Mouse (Mus musculus): ENCODE data around the gene Prkca. TPM values are rescaled to one million over a fixed set of nuclear protein-coding genes. Genes with fewer than 3 reads are reported as not detected.

Prkca gene
- polyA plus RNA-seq, 1 experiment = 16.8 TPM

GRCm38 (mm10) chr11:108197427-108198218, 146.1 kb downstream of the Prkca start:
- DNase-seq = no peak
- TF ChIP-seq CTCF (IDR thresholded peaks at IDR 0.05; ENCODE audit: borderline replicate concordance, insufficient read depth, low read depth, low read length) (no peak), POLR2A (IDR thresholded peaks at IDR 0.05; ENCODE audit: borderline replicate concordance, insufficient read depth, low read length) (no peak)
- Histone ChIP-seq H3K4me3 (replicated peaks; ENCODE audit: insufficient read depth, low read depth, low read length) (no peak overlapping the region), H3K27ac (ENCODE audit: insufficient read depth, low read length) (no peak overlapping the region), H3K4me1 (ENCODE audit: control insufficient read depth, insufficient read depth, low read length) (no peaks in the 10 kb centered on the region), H3K27me3 (ENCODE audit: control insufficient read depth, insufficient read depth, low read length) (no peaks in the 10 kb centered on the region)
- WGBS = 77% methylated on average over 9 of the region's 9 CpGs

- no peak for TF ChIP-seq POLR2A (IDR thresholded peaks at IDR 0.05; ENCODE audit: borderline replicate concordance, insufficient read depth, low read length)
- TF ChIP-seq CTCF (IDR thresholded peaks at IDR 0.05; ENCODE audit: borderline replicate concordance, insufficient read depth, low read depth, low read length) = no peak
- Histone ChIP-seq H3K4me3 (replicated peaks; ENCODE audit: insufficient read depth, low read depth, low read length) (no peak overlapping the region), H3K27me3 (ENCODE audit: control insufficient read depth, insufficient read depth, low read length) (no peaks in the 10 kb centered on the region), H3K4me1 (ENCODE audit: control insufficient read depth, insufficient read depth, low read length) (no peaks in the 10 kb centered on the region), H3K27ac (ENCODE audit: insufficient read depth, low read length) (no peak overlapping the region)
- 94% methylated on average over 3 of the region's 3 CpGs for WGBS
- no peak for DNase-seq
Observed at GRCm38 (mm10) chr11:108196796-108197195, 146.9 kb downstream of the Prkca start.

GRCm38 (mm10) chr11:108190298-108190697, 153.4 kb downstream of the Prkca start:
- Histone ChIP-seq H3K4me3 (replicated peaks; ENCODE audit: insufficient read depth, low read depth, low read length) (no peak overlapping the region), H3K27me3 (ENCODE audit: control insufficient read depth, insufficient read depth, low read length) (no peaks in the 10 kb centered on the region), H3K27ac (ENCODE audit: insufficient read depth, low read length) (no peak overlapping the region), H3K4me1 (ENCODE audit: control insufficient read depth, insufficient read depth, low read length) (no peaks in the 10 kb centered on the region)
- TF ChIP-seq POLR2A (IDR thresholded peaks at IDR 0.05; ENCODE audit: borderline replicate concordance, insufficient read depth, low read length) (no peak), CTCF (IDR thresholded peaks at IDR 0.05; ENCODE audit: borderline replicate concordance, insufficient read depth, low read depth, low read length) (no peak)
- DNase-seq = no peak
- 91% methylated on average over 6 of the region's 6 CpGs for WGBS

DNA sequence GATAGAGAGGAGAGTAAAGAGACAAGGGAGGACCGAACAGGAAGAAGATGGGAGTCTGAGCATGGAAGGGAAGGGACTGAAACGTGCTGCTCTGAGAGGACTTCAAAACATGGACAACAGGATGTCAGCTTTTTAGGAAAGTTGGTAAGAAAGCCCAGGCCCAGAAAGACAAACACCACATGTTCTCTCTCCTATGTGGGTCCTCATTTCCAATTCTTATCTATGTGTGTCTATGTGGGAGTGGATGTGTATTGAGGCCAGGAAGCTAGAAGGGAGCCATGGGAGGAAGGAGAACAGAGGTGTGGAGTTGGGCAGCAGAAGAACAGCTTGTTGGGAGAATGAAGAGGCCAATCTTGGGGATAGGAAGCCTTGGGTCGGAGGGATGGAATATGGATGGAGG, 154.4 kb downstream of the Prkca start:
- Histone ChIP-seq H3K27ac (ENCODE audit: insufficient read depth, low read length) (no peak overlapping the region), H3K4me1 (ENCODE audit: control insufficient read depth, insufficient read depth, low read length) (no peaks in the 10 kb centered on the region), H3K27me3 (ENCODE audit: control insufficient read depth, insufficient read depth, low read length) (no peaks in the 10 kb centered on the region), H3K4me3 (replicated peaks; ENCODE audit: insufficient read depth, low read depth, low read length) (no peak overlapping the region)
- no peak for DNase-seq
- TF ChIP-seq CTCF (IDR thresholded peaks at IDR 0.05; ENCODE audit: borderline replicate concordance, insufficient read depth, low read depth, low read length) = no peak
- TF ChIP-seq POLR2A (IDR thresholded peaks at IDR 0.05; ENCODE audit: borderline replicate concordance, insufficient read depth, low read length) = no peak
- WGBS = 90% methylated on average over 3 of the region's 3 CpGs

- H3K27ac ChIP-seq (ENCODE audit: insufficient read depth, low read length) = no peak overlapping the region
- no peak for TF ChIP-seq CTCF (IDR thresholded peaks at IDR 0.05; ENCODE audit: borderline replicate concordance, insufficient read depth, low read depth, low read length)
- TF ChIP-seq POLR2A (IDR thresholded peaks at IDR 0.05; ENCODE audit: borderline replicate concordance, insufficient read depth, low read length) = no peak
- no peaks in the 10 kb centered on the region for H3K4me1 ChIP-seq (ENCODE audit: control insufficient read depth, insufficient read depth, low read length)
- no peaks in the 10 kb centered on the region for H3K27me3 ChIP-seq (ENCODE audit: control insufficient read depth, insufficient read depth, low read length)
- WGBS = 68% methylated on average over 5 of the region's 5 CpGs
- H3K4me3 ChIP-seq (replicated peaks; ENCODE audit: insufficient read depth, low read depth, low read length) = no peak overlapping the region
- DNase-seq = no peak
Observed at GRCm38 (mm10) chr11:108182421-108182820, 161.3 kb downstream of the Prkca start.

GRCm38 (mm10) chr11:108181012-108181713, 162.6 kb downstream of the Prkca start:
- no peaks in the 10 kb centered on the region for H3K4me1 ChIP-seq (ENCODE audit: control insufficient read depth, insufficient read depth, low read length)
- H3K27me3 ChIP-seq (ENCODE audit: control insufficient read depth, insufficient read depth, low read length) = no peaks in the 10 kb centered on the region
- H3K4me3 ChIP-seq (replicated peaks; ENCODE audit: insufficient read depth, low read depth, low read length) = no peak overlapping the region
- no peak for DNase-seq
- H3K27ac ChIP-seq (ENCODE audit: insufficient read depth, low read length) = no peak overlapping the region
- WGBS = 73% methylated on average over 10 of the region's 10 CpGs
- TF ChIP-seq POLR2A (IDR thresholded peaks at IDR 0.05; ENCODE audit: borderline replicate concordance, insufficient read depth, low read length) (no peak), CTCF (IDR thresholded peaks at IDR 0.05; ENCODE audit: borderline replicate concordance, insufficient read depth, low read depth, low read length) (no peak)

DNA sequence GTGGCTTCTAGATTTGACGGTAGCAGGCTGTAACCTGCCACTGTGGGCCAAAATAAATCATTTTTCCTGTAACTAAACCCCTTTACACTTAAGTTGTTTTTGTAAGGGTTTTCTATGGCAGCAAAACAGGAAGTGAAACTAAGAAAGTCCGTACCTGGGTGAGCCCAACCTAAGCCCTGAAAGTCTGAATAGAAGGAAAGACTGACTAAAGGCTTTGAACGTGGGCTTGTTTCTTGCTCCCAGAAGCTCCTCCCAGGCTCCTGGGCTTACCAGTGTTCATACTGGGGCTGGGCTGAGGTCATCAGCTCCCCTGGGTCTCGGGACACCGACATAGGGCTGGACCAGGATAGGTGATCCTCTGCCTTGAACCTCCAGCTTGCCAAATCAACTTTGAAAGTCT, 164.9 kb downstream of the Prkca start:
- Histone ChIP-seq H3K27ac (ENCODE audit: insufficient read depth, low read length) (no peak overlapping the region), H3K27me3 (ENCODE audit: control insufficient read depth, insufficient read depth, low read length) (no peaks in the 10 kb centered on the region), H3K4me1 (ENCODE audit: control insufficient read depth, insufficient read depth, low read length) (no peaks in the 10 kb centered on the region), H3K4me3 (replicated peaks; ENCODE audit: insufficient read depth, low read depth, low read length) (no peak overlapping the region)
- DNase-seq = no peak
- 87% methylated on average over 5 of the region's 5 CpGs for WGBS
- TF ChIP-seq CTCF (IDR thresholded peaks at IDR 0.05; ENCODE audit: borderline replicate concordance, insufficient read depth, low read depth, low read length) = no peak
- TF ChIP-seq POLR2A (IDR thresholded peaks at IDR 0.05; ENCODE audit: borderline replicate concordance, insufficient read depth, low read length) = no peak

DNA sequence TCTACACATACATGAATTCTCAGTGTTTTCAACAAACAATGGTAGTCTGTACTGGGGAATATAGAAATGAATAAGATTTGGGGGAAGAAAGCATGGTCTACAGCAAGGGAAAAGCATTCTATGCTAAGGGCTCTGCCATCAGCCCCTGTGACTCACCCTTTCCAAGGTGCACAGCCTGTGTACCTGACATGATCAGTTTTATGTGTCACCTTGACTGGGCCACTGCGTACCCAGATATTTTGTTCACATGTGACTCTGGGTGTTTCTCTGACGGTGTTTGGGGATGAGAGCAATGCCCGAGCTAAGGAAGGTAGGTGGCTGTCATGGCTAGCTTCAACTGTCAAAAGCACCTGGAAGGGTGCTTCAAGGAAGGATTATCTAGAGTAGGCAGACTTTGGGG, 165.5 kb downstream of the Prkca start:
- no peaks in the 10 kb centered on the region for H3K27me3 ChIP-seq (ENCODE audit: control insufficient read depth, insufficient read depth, low read length)
- no peaks in the 10 kb centered on the region for H3K4me1 ChIP-seq (ENCODE audit: control insufficient read depth, insufficient read depth, low read length)
- H3K27ac ChIP-seq (ENCODE audit: insufficient read depth, low read length) = no peak overlapping the region
- no peak for TF ChIP-seq POLR2A (IDR thresholded peaks at IDR 0.05; ENCODE audit: borderline replicate concordance, insufficient read depth, low read length)
- no peak for TF ChIP-seq CTCF (IDR thresholded peaks at IDR 0.05; ENCODE audit: borderline replicate concordance, insufficient read depth, low read depth, low read length)
- H3K4me3 ChIP-seq (replicated peaks; ENCODE audit: insufficient read depth, low read depth, low read length) = no peak overlapping the region
- 99% methylated on average over 3 of the region's 3 CpGs for WGBS
- no peak for DNase-seq

All from cerebellum, adult 2 months (tissue).